ENCODE assay signal across 13 mouse cellular contexts in the genomic region with DNA sequence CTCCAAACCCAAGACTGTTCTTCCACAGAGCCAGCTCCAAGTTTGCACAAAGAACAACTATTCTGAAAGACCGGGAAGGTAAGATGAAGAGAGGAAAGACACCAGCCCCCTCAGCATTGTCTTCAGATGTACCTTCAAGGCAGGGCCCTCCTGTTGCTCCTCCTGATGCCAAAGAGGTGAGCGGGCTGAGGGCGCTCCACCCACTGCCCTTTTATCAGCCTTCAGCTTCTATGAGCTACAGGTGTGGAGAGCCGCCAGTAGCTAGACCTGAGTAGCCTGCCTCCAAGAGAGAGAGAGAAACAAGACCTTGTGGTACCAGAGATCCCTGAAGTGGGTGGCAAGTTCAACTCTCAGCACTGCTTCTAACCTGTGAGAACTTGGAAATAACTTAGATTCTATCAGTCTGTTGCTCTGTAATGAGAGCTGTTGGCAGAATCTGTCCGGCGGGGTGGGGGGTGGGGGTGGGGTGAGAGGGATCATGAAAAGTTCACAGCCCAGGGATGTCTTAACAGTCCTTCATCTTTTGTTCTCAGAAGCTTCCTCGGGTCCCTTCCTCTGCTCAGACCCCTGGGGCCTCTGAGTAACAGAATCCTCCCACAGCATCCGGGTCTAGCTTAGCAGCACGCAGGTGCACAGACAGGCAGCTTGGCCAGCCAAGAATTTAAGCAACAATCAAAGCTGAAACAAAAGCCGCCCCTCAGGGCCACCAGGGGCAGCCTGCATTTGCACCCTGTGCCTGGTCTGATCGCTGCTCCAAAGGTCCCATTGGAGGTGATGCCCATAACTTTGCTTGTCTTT. TPM values are rescaled to one million over a fixed set of nuclear protein-coding genes. Genes with fewer than 3 reads are reported as not detected.
DNase-seq lines count a peak whose midpoint lies in the region; ATAC-seq lines count a peak whose summit lies in the region.
"Had no signal": no experiment of that assay in that cellular context is flagged by ENCODE, and none has a peak within 500 bp of the region (broad histone marks: within the 10 kb centered on the region; RNA-seq: fewer than 3 reads in every experiment).

Gene Izumo1r (minus strand): TSS at position 369 of the 798 bp plus-strand sequence.

- 0 out of 2 replicates have a peak, but pooled peaks cover 8% of the 10 kb centered on the region for H3K27me3 ChIP-seq in heart, embryonic 15.5 days
- H3K27me3 ChIP-seq in neural tube, embryonic 12.5 days (replicated peaks), result no peaks in the 10 kb centered on the region
- H3K27me3 ChIP-seq in neural tube, embryonic 15.5 days (replicated peaks), result 0 out of 2 replicates have a peak, but pooled peaks cover 3% of the 10 kb centered on the region
- H3K27me3 ChIP-seq: liver, embryonic 15.5 days had no signal

- H3K9me3 ChIP-seq in heart, embryonic 15.5 days (replicated peaks), result no peaks in the 10 kb centered on the region
- H3K9me3 ChIP-seq in neural tube, embryonic 12.5 days, result no peaks in the 10 kb centered on the region
- H3K9me3 ChIP-seq in neural tube, embryonic 15.5 days (replicated peaks), result no peaks in the 10 kb centered on the region
- H3K9me3 ChIP-seq: G1E; liver, embryonic 15.5 days had no signal

- WGBS in heart, embryonic 15.5 days, result 43% methylated on average over 11 of the region's 11 CpGs
- WGBS in neural tube, embryonic 12.5 days, result 33% methylated on average over 11 of the region's 11 CpGs
- WGBS in neural tube, embryonic 15.5 days, result 34% methylated on average over 11 of the region's 11 CpGs

- DNase-seq in heart, postnatal 4 days, result no peak
- peak; percentile 74 for DNase-seq in thymus, postnatal 4 days
- no peak for DNase-seq in urinary bladder, postnatal 10 days (ENCODE audit: low spot score)
- DNase-seq: cerebellum, postnatal 36 days; kidney, postnatal 14 days had no signal

- H3K36me3 ChIP-seq in heart, embryonic 15.5 days, result no peaks in the 10 kb centered on the region
- no peaks in the 10 kb centered on the region for H3K36me3 ChIP-seq in neural tube, embryonic 12.5 days
- no peaks in the 10 kb centered on the region for H3K36me3 ChIP-seq in neural tube, embryonic 15.5 days
- H3K36me3 ChIP-seq: G1E; liver, embryonic 15.5 days had no signal

- H3K9ac ChIP-seq in heart, embryonic 15.5 days, result no peak within 1 kb of the TSS
- H3K9ac ChIP-seq in neural tube, embryonic 12.5 days, result no peak within 1 kb of the TSS
- no peak within 1 kb of the TSS for H3K9ac ChIP-seq in neural tube, embryonic 15.5 days (replicated peaks)
- H3K9ac ChIP-seq: liver, embryonic 15.5 days had no signal

- peaks cover 31% of the 10 kb centered on the region for H3K4me1 ChIP-seq in heart, embryonic 15.5 days (replicated peaks)
- peaks cover 21% of the 10 kb centered on the region for H3K4me1 ChIP-seq in neural tube, embryonic 12.5 days
- H3K4me1 ChIP-seq in neural tube, embryonic 15.5 days, result peaks cover 6% of the 10 kb centered on the region; the same call in 1 of the 2 replicates
- H3K4me1 ChIP-seq: liver, embryonic 15.5 days had no signal

- H3K4me2 ChIP-seq in heart, embryonic 15.5 days, result no peak within 1 kb of the TSS
- no peak within 1 kb of the TSS for H3K4me2 ChIP-seq in neural tube, embryonic 12.5 days (replicated peaks)
- H3K4me2 ChIP-seq in neural tube, embryonic 15.5 days, result no peak within 1 kb of the TSS
- H3K4me2 ChIP-seq: liver, embryonic 15.5 days had no signal

- peak within 1 kb of the TSS; percentile 16; the same call in 1 of the 2 replicates for H3K27ac ChIP-seq in heart, embryonic 15.5 days
- no peak within 1 kb of the TSS for H3K27ac ChIP-seq in neural tube, embryonic 12.5 days
- H3K27ac ChIP-seq in neural tube, embryonic 15.5 days (replicated peaks), result no peak within 1 kb of the TSS
- H3K27ac ChIP-seq: liver, embryonic 15.5 days had no signal

- H3K4me3 ChIP-seq in heart, embryonic 15.5 days, result no peak within 1 kb of the TSS
- no peak within 1 kb of the TSS for H3K4me3 ChIP-seq in neural tube, embryonic 12.5 days
- no peak within 1 kb of the TSS for H3K4me3 ChIP-seq in neural tube, embryonic 15.5 days (replicated peaks)
- H3K4me3 ChIP-seq: liver, embryonic 15.5 days had no signal

- 0 out of 2 replicates have a peak, but pooled peaks have one; percentile 20 for ATAC-seq in heart, embryonic 15.5 days (replicated peaks; ENCODE audit: insufficient number of reproducible peaks, insufficient read depth, low FRiP score, low read depth)
- 0 out of 2 replicates have a peak, but pooled peaks have one; percentile 23 for ATAC-seq in neural tube, embryonic 12.5 days (ENCODE audit: low FRiP score, low read depth)
- ATAC-seq in neural tube, embryonic 15.5 days (ENCODE audit: low FRiP score), result no peak
- ATAC-seq in inflammation-experienced regulatory T-cells, adult 6 months, result peak; percentile 36
- ATAC-seq in megakaryocyte progenitor cell, adult 5-6 weeks (replicated peaks; ENCODE audit: poor library complexity), result no peak

RNA-seq across cellular contexts. Expression of gene Izumo1r, which starts in this region (rescaled TPM):
- 0.13 and 1.8 TPM in 2 replicates for polyA plus RNA-seq in heart, embryonic 15.5 days (2015; fragmentation: Nextera tagmentation; extraction: Ambion mirVana)
- not detected for total RNA-seq in heart, postnatal 4 days (2021)
- not detected in 2 replicates for polyA plus RNA-seq in neural tube, embryonic 12.5 days (2016; fragmentation: Nextera tagmentation; extraction: Ambion mirVana)
- polyA plus RNA-seq in neural tube, embryonic 15.5 days (2015; fragmentation: Nextera tagmentation; extraction: Ambion mirVana), result 1.9 TPM in 1 of 2 replicates, not detected in the other
- 1,000 to 10,000 TPM in 2 of 3 experiments, 100 to 1,000 TPM in 1; 294 to 1,489 (median 1,424) TPM for polyA plus RNA-seq in inflammation-experienced regulatory T-cells, adult 6 months (2017; shearing (Covaris generic))
- total RNA-seq in megakaryocyte progenitor cell, adult 5-6 weeks (2015), result not detected in 2 replicates
- total RNA-seq in megakaryocyte progenitor cell, adult 5-6 weeks (2017), result not detected in 2 replicates
- total RNA-seq: gastrocnemius, adult 8-10 months had no signal
- polyA plus RNA-seq: G1E; liver, embryonic 15.5 days had no signal

Comparison
In these comparisons a context has a peak if more than half of its experiments do, and no peak if none do; other contexts are left out.
1. RNA of gene Izumo1r (polyA plus RNA-seq): 294 to 1,489 TPM in inflammation-experienced regulatory T-cells, adult 6 months; 0.13 to 1.8 TPM in heart, embryonic 15.5 days, 1.9 TPM in neural tube, embryonic 15.5 days and not detected in neural tube, embryonic 12.5 days; every median in the first group is over 100 times any median in the second.
2. Peak in ATAC-seq in neural tube, embryonic 12.5 days; RNA of the gene not detected or under 1 TPM.
3. ATAC-seq: peak in heart, embryonic 15.5 days (single experiment) and inflammation-experienced regulatory T-cells, adult 6 months (single experiment); none in neural tube, embryonic 15.5 days (single experiment) and megakaryocyte progenitor cell, adult 5-6 weeks (single experiment).